Mouse (Mus musculus) stomach, embryonic 14.5 days (tissue): ENCODE results near the gene Gm853. TPM values are rescaled to one million over a fixed set of nuclear protein-coding genes. Genes with fewer than 3 reads are reported as not detected.

Experiments used
- ATAC-seq: fragments of 200-750 bp; cut with Nextera tagmentation; 2 replicates; pipeline ENCODE4 v1.8.0; 2017; ENCODE audit warnings: low read depth, moderate TSS enrichment; ENCODE audit not compliant: insufficient number of reproducible peaks, insufficient read depth, low FRiP score
- H3K27ac ChIP-seq: fragments of 300-500 bp; sonication (generic); 2 replicates; pipeline ENCODE4 v1.5.1; 2014; ENCODE audit warnings: mild to moderate bottlenecking, low read length, moderate library complexity, mixed read lengths
- H3K27me3 ChIP-seq: fragments of 300-500 bp; sonication (generic); 2 replicates; pipeline ENCODE4 v1.6.1; 2014; ENCODE audit warnings: low read length, control low read depth, mixed read lengths; ENCODE audit not compliant: control insufficient read depth, insufficient read depth
- H3K36me3 ChIP-seq: fragments of 300-500 bp; sonication (generic); 2 replicates; pipeline ENCODE4 v1.6.1; 2014; ENCODE audit warnings: mild to moderate bottlenecking, control low read depth, low read length, moderate library complexity, mixed read lengths; ENCODE audit not compliant: control insufficient read depth, insufficient read depth
- H3K4me1 ChIP-seq: fragments of 300-500 bp; sonication (generic); 2 replicates; pipeline ENCODE4 v1.6.1; 2014; ENCODE audit warnings: low read length, control low read depth, mixed read lengths; ENCODE audit not compliant: control insufficient read depth, insufficient read depth
- H3K4me2 ChIP-seq: fragments of 300-500 bp; sonication (generic); replicated peaks from 2 replicates; pipeline ENCODE4 v1.6.1; 2014; ENCODE audit warnings: low read depth, low read length, control low read depth
- H3K4me3 ChIP-seq: fragments of 300-500 bp; sonication (generic); 2 replicates; pipeline ENCODE4 v1.5.1; 2014; ENCODE audit warnings: low read depth, low read length, control low read depth
- H3K9ac ChIP-seq: fragments of 300-500 bp; sonication (generic); replicated peaks from 2 replicates; pipeline ENCODE4 v1.6.1; 2014; ENCODE audit warnings: low read depth, mild to moderate bottlenecking, control low read depth, low read length, moderate library complexity, mixed read lengths
- H3K9me3 ChIP-seq: fragments of 300-500 bp; sonication (generic); 2 replicates; pipeline ENCODE4 v1.6.1; 2016; ENCODE audit warnings: low read depth, low read length, control low read depth; ENCODE audit not compliant: control insufficient read depth
- WGBS: fragments of 180-500 bp; shearing (Covaris S2); extraction: QIAGEN DNeasy Blood & Tissue Kit; methylation state at CpG from one replicate; pipeline ENCODE4 v1.1.7; 2014; 5-methylcytosine and 5-hydroxymethylcytosine counted together
- polyA plus RNA-seq: library from polyadenylated mRNA; unstranded; fragments of >200 nt; fragmentation: Nextera tagmentation; extraction: Ambion mirVana; gene quantifications from 2 replicates; pipeline ENCODE4 v1.2.1, GENCODE M21; 2014

The Gm853 gene
- polyA plus RNA-seq, 1 experiment from 2014 or later = not detected

- no peaks in the 10 kb centered on the region for H3K27me3 ChIP-seq
- H3K9ac ChIP-seq = no peak overlapping the region
- ATAC-seq = no peak
- H3K4me2 ChIP-seq = no peak overlapping the region
- no peaks in the 10 kb centered on the region for H3K9me3 ChIP-seq
- 77% methylated on average over 7 of the region's 7 CpGs for WGBS
- H3K4me1 ChIP-seq = no peaks in the 10 kb centered on the region
- no peaks in the 10 kb centered on the region for H3K36me3 ChIP-seq
- no peak overlapping the region for H3K4me3 ChIP-seq
- no peak overlapping the region for H3K27ac ChIP-seq
Measured at GRCm38 (mm10) chr4:130212421-130212820, 9.8 kb downstream of the Gm853 start.

DNA sequence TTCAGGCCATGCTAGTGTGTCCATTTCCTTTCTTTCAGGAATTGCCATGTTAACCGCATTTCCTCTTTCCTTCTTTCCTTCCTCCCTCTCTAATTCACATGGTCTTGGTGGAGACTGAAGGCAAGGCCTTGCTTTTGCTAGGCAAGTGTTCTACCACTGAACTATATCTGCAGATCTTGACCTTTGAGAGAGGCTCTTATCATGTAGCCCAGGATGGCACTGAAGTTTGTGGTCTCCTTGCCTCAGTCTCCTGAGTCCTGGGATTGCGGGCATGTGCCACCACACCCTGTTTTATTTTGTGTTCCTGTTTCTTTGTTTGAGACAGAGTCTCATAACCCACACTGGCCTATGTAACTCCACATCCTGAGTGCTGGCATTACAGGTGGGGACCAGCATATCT lies 10.3 kb downstream of the Gm853 start:
- no peak overlapping the region for H3K4me3 ChIP-seq
- no peak overlapping the region for H3K9ac ChIP-seq
- H3K4me1 ChIP-seq = no peaks in the 10 kb centered on the region
- H3K27me3 ChIP-seq = no peaks in the 10 kb centered on the region
- 91% methylated on average over 2 of the region's 2 CpGs for WGBS
- H3K4me2 ChIP-seq = no peak overlapping the region
- H3K36me3 ChIP-seq = no peaks in the 10 kb centered on the region
- H3K27ac ChIP-seq = no peak overlapping the region
- ATAC-seq = no peak
- H3K9me3 ChIP-seq = no peaks in the 10 kb centered on the region

GRCm38 (mm10) chr4:130198694-130199670 lies 23.2 kb downstream of the Gm853 start:
- H3K36me3 ChIP-seq = no peaks in the 10 kb centered on the region
- ATAC-seq = peak; percentile 75; the same call in 1 of the 2 replicates
- no peaks in the 10 kb centered on the region for H3K27me3 ChIP-seq
- H3K4me1 ChIP-seq = no peaks in the 10 kb centered on the region
- no peaks in the 10 kb centered on the region for H3K9me3 ChIP-seq
- H3K4me3 ChIP-seq = peak overlapping the region; percentile 31
- peak overlapping the region; percentile 67 for H3K4me2 ChIP-seq
- no peak overlapping the region for H3K27ac ChIP-seq
- peak overlapping the region; percentile 40; the same call in 1 of the 2 replicates for H3K9ac ChIP-seq
- whole genome bisulfite sequencing = 14% methylated on average over 35 of the region's 35 CpGs

- no peak overlapping the region for H3K4me3 ChIP-seq
- ATAC-seq = no peak
- no peaks in the 10 kb centered on the region for H3K27me3 ChIP-seq
- H3K9ac ChIP-seq = no peak overlapping the region
- H3K4me1 ChIP-seq = no peaks in the 10 kb centered on the region
- H3K9me3 ChIP-seq = no peaks in the 10 kb centered on the region
- no peak overlapping the region for H3K4me2 ChIP-seq
- no peak overlapping the region for H3K27ac ChIP-seq
- H3K36me3 ChIP-seq = no peaks in the 10 kb centered on the region
- 63% methylated on average over 8 of the region's 8 CpGs for WGBS
Measured at GRCm38 (mm10) chr4:130196542-130196941, 25.7 kb downstream of the Gm853 start.

DNA sequence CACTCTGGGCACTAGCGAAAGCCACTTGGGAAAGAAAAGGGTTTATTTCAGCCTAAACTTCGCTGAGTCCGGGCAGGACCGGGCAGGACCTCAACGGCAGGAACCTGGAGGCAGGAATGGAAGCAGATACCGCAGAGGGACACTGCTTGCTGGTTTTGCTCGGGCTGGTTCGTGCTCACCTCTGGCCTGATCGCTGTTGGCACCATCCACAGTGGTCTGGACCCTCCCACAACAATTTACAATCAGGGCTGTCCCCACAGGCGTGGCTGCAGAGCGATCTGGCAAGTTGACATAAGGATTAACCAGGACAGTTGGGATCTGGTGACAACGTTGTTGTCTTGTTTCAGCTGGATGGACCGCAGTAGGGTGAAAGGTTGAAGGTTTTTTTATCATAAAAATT lies 26.3 kb downstream of the Gm853 start:
- ATAC-seq = no peak
- H3K27ac ChIP-seq = no peak overlapping the region
- 69% methylated on average over 13 of the region's 13 CpGs for WGBS
- no peaks in the 10 kb centered on the region for H3K36me3 ChIP-seq
- no peaks in the 10 kb centered on the region for H3K27me3 ChIP-seq
- H3K9ac ChIP-seq = no peak overlapping the region
- H3K4me1 ChIP-seq = no peaks in the 10 kb centered on the region
- no peak overlapping the region for H3K4me3 ChIP-seq
- H3K4me2 ChIP-seq = no peak overlapping the region
- H3K9me3 ChIP-seq = no peaks in the 10 kb centered on the region

- Histone ChIP-seq H3K36me3 (no peaks in the 10 kb centered on the region), H3K4me1 (no peaks in the 10 kb centered on the region), H3K9ac (no peak overlapping the region), H3K27ac (no peak overlapping the region), H3K27me3 (no peaks in the 10 kb centered on the region), H3K9me3 (no peaks in the 10 kb centered on the region), H3K4me3 (no peak overlapping the region), H3K4me2 (no peak overlapping the region)
- WGBS = 27% methylated on average over 9 of the region's 9 CpGs
- ATAC-seq = no peak
Measured at GRCm38 (mm10) chr4:130192266-130192665, 29.9 kb downstream of the Gm853 start.

- no peak for ATAC-seq
- Histone ChIP-seq H3K4me2 (no peak overlapping the region), H3K4me1 (no peaks in the 10 kb centered on the region), H3K4me3 (no peak overlapping the region), H3K9ac (no peak overlapping the region), H3K9me3 (no peaks in the 10 kb centered on the region), H3K27ac (no peak overlapping the region), H3K36me3 (no peaks in the 10 kb centered on the region), H3K27me3 (no peaks in the 10 kb centered on the region)
- WGBS = 63% methylated on average over 7 of the region's 7 CpGs
Measured at GRCm38 (mm10) chr4:130189606-130190005, 32.6 kb downstream of the Gm853 start.

GRCm38 (mm10) chr4:130188806-130189297 lies 33.3 kb downstream of the Gm853 start:
- H3K4me1 ChIP-seq = no peaks in the 10 kb centered on the region
- H3K9ac ChIP-seq = no peak overlapping the region
- peak overlapping the region; percentile 19; the same call in 1 of the 2 replicates for H3K4me2 ChIP-seq
- no peaks in the 10 kb centered on the region for H3K9me3 ChIP-seq
- no peaks in the 10 kb centered on the region for H3K36me3 ChIP-seq
- WGBS = 2% methylated on average over 13 of the region's 13 CpGs
- H3K27ac ChIP-seq = no peak overlapping the region
- ATAC-seq = 0 out of 2 replicates have a peak, but pooled peaks have one; percentile 53
- no peaks in the 10 kb centered on the region for H3K27me3 ChIP-seq
- no peak overlapping the region for H3K4me3 ChIP-seq
